Mouse (Mus musculus) spleen, adult 18-20 months (tissue): ENCODE results near the gene Pcgf5.

ENCODE experiments used
- DNase-seq, 2 experiments: peaks; one replicate each; pipeline ENCODE4 v3.0.0; 2022; ENCODE audit warnings: mixed read lengths in 2 of 2

Pcgf5 gene

GRCm38 (mm10) chr19:36497067-36497466 lies 149.0 kb downstream of the Pcgf5 start:
- DNase-seq: no peak

- DNase-seq: no peak
These were observed 149.6 kb downstream of the Pcgf5 start for GRCm38 (mm10) chr19:36497744-36498143.

GRCm38 (mm10) chr19:36504716-36505115 lies 156.6 kb downstream of the Pcgf5 start:
- no peak for DNase-seq
